Mouse (Mus musculus): ENCODE data around the gene Tspan32.

- TF ChIP-seq POLR2A (IDR thresholded peaks at IDR 0.05; ENCODE audit: low read depth, low read length) (no peak), CTCF (IDR thresholded peaks at IDR 0.05; ENCODE audit: extremely low read depth, insufficient read length, insufficient replicate concordance, low read depth, low read length) (no peak)
Observed at GRCm38 (mm10) chr7:143040561-143040960, 35.7 kb downstream of the Tspan32 start.
